Mouse (Mus musculus) stomach, postnatal 0 days (tissue): ENCODE measurements around the gene Gm3685. TPM values are rescaled to one million over a fixed set of nuclear protein-coding genes. Genes with fewer than 3 reads are reported as not detected.
"Not testable (repeated sequence)": the region's sequence is repeated elsewhere in the genome, so short reads cannot be mapped to it uniquely, and the experiment has no call there.

ENCODE experiments used
- ATAC-seq: fragments of 200-750 bp; cut with Nextera tagmentation; 2 replicates; pipeline ENCODE4 v1.8.0; 2017; ENCODE audit not compliant: low FRiP score, low TSS enrichment
- DNase-seq: peaks from one replicate; pipeline ENCODE4 v3.0.0-alpha.2; 2016; ENCODE audit warnings: low spot score
- H3K27ac ChIP-seq: fragments of 300-500 bp; sonication (generic); replicated peaks from 2 replicates; pipeline ENCODE4 v1.5.1; 2014; ENCODE audit warnings: mild to moderate bottlenecking, control low read depth
- H3K27me3 ChIP-seq: fragments of 300-500 bp; sonication (generic); 2 replicates; pipeline ENCODE4 v1.6.1; 2014; ENCODE audit warnings: low read length; ENCODE audit not compliant: control insufficient read depth, insufficient read depth
- H3K36me3 ChIP-seq: fragments of 300-500 bp; sonication (generic); 2 replicates; pipeline ENCODE4 v1.6.1; 2014; ENCODE audit warnings: low read length, mixed read lengths; ENCODE audit not compliant: control insufficient read depth, insufficient read depth
- H3K4me1 ChIP-seq: fragments of 300-500 bp; sonication (generic); replicated peaks from 2 replicates; pipeline ENCODE4 v1.6.1; 2014; ENCODE audit warnings: antibody characterized with exemption; ENCODE audit not compliant: control insufficient read depth, insufficient read depth
- H3K4me2 ChIP-seq: fragments of 300-500 bp; sonication (generic); replicated peaks from 2 replicates; pipeline ENCODE4 v1.6.1; 2014; ENCODE audit warnings: low read depth, mild to moderate bottlenecking, control low read depth, moderate library complexity
- H3K4me3 ChIP-seq: fragments of 300-500 bp; sonication (generic); 2 replicates; pipeline ENCODE4 v1.5.1; 2014; ENCODE audit warnings: low read depth, low read length, control low read depth
- H3K9ac ChIP-seq: fragments of 300-500 bp; sonication (generic); 2 replicates; pipeline ENCODE4 v1.6.1; 2014; ENCODE audit warnings: mild to moderate bottlenecking, low read length, control low read depth, mixed read lengths
- H3K9me3 ChIP-seq: fragments of 300-500 bp; sonication (generic); 2 replicates; pipeline ENCODE4 v1.6.1; 2016; ENCODE audit warnings: low read length; ENCODE audit not compliant: control insufficient read depth
- CTCF ChIP-seq: IDR thresholded peaks from 2 replicates; pipeline ENCODE4 v1.5.1; 2016; ENCODE audit warnings: antibody characterized with exemption, low read depth, mild to moderate bottlenecking, moderate library complexity
- WGBS: fragments of 180-500 bp; shearing (Covaris S2); extraction: QIAGEN DNeasy Blood & Tissue Kit; methylation state at CpG from one replicate; pipeline ENCODE4 v1.1.7; 2014; 5-methylcytosine and 5-hydroxymethylcytosine counted together
- polyA plus RNA-seq: library from polyadenylated mRNA; unstranded; fragments of >200 nt; fragmentation: Nextera tagmentation; extraction: Ambion mirVana; gene quantifications from 2 replicates; pipeline ENCODE4 v1.2.1, GENCODE M21; 2015

The Gm3685 gene
- polyA plus RNA-seq, result not detected in 2 replicates

DNA sequence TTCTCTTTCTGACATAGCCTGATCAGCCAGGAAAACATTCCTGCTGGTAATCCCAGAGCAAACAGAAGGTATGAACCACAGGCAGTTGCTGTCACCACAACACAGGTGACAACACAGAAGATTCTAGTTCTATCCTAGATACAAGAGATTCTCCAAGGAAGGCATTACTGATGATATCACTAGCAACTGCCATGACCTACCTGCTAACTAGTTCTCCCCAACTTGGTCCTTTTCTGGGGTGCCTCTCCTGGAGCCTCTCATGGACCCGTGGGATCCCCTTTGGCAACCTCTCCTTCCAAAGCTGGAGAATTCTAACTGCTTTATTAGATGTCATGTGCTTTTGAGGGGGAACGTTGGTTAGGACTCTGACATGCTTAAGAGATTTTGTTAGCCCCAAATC lies at the start of gene Gm3685:
Gene Gm3685 (minus strand): TSS at position 101 of the 400 bp plus-strand sequence.
- not testable (repeated sequence) for H3K9me3 ChIP-seq, H3K4me2 ChIP-seq, H3K4me3 ChIP-seq, H3K27me3 ChIP-seq, H3K4me1 ChIP-seq, H3K36me3 ChIP-seq, ATAC-seq, H3K27ac ChIP-seq, DNase-seq, H3K9ac ChIP-seq
- no CpG with 5 or more reads among the region's 2 CpGs for WGBS

DNA sequence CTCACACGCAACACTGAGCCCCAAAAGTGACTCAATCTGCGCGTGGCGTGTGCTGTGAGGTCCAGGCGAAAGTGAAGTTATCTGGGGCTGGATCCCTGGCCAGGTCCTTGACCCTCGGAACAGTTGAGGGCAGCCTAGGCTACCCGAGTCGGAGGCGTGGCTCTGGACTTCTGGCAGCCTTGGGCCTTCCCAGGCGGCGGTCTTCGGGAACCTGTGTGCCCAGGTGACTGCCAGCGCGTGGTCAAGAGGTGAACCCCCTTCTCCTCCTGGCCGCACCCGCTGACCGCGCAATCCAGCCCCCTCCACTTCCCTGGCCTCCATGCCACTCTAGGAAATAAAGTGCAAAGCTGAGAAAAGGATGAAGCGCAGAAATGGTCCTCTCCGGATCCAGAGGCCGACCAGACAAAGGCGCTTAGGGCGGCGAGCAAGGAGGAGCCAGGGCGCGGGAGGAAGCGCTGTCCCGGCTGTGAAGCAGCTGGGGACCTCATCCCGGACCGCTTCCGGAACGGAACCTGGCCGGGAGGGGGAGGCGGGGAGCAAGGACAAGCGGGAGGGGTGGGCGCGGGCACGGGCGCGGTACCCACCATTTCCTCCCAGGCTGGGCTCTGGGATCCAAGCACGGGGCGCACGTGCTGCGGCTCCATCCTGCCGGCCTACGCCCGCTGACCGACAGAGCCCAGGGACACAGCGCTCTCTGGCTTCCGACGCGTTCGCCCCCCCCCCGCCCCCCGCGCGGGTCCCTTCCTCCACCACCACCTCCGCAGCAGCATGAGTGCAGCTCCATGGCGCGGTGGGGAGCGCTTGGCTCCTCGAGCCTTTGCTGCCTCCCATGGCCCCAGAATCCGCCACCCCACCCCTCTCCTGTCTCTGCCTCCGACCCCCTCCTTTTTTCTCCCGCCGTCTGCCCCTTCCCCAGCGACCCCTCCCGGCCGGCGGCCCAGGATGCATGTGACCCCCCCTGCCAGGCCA lies 17.7 kb downstream of the Gm3685 start, which contains the start of gene Gm10406:
Gene Gm10406 (minus strand): TSS at position 669 of the 969 bp plus-strand sequence.
- WGBS, result under 1% methylated on average over 50 of the region's 70 CpGs
- H3K27me3 ChIP-seq, ATAC-seq, H3K9me3 ChIP-seq, H3K36me3 ChIP-seq, H3K27ac ChIP-seq, H3K4me1 ChIP-seq: not testable (repeated sequence)
- peak; percentile 14 for DNase-seq
- Histone ChIP-seq H3K4me3 (peak within 1 kb of the TSS; percentile 29), H3K4me2 (peak within 1 kb of the TSS; percentile 60), H3K9ac (0 out of 2 replicates have a peak within 1 kb of the TSS, but pooled peaks have one; percentile 35)

DNA sequence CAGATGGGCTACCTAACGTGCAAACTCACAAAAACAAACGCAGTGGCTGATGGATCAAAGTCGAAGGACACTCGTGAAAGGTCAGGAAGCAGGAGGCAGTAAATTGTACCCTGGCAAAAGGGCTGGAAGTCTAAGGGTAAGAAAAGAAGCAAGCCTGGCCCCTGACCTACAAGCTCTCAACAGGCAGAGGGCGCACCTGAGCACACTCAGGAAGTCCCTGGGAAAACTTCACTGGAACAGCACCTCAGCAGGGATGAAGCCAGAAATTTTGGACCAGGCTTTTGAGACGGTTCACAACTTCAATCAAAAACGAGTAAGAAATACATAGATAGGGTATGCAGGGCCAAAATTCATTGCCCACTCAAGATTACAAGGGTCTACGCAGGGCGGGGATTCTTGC lies 18.5 kb downstream of the Gm3685 start:
- H3K4me2 ChIP-seq, ATAC-seq, H3K9me3 ChIP-seq, H3K4me3 ChIP-seq, H3K36me3 ChIP-seq, H3K4me1 ChIP-seq, DNase-seq, H3K9ac ChIP-seq, H3K27ac ChIP-seq, H3K27me3 ChIP-seq: not testable (repeated sequence)
- peak; percentile 58 for TF ChIP-seq CTCF
- WGBS, result 2% methylated on average over 8 of the region's 9 CpGs

Other genes with a start within 250 kb of the Gm3685 start
- not detected in 2 replicates for gene Gm3642, start 204.7 kb downstream of the Gm3685 start, polyA plus RNA-seq
- 0.36 and 0.42 TPM in 2 replicates for gene Gm3667, start 155.0 kb downstream of the Gm3685 start, polyA plus RNA-seq
- gene Gm6356, start 71.2 kb downstream of the Gm3685 start, polyA plus RNA-seq, result not detected in 2 replicates
- 0.27 and 0.44 TPM in 2 replicates for gene Gm10406, start 17.5 kb downstream of the Gm3685 start, polyA plus RNA-seq
- 0.38 and 0.46 TPM in 2 replicates for gene Gm3696, start 55.7 kb upstream of the Gm3685 start, polyA plus RNA-seq
- not detected in 2 replicates for gene Gm6676, start 80.4 kb upstream of the Gm3685 start, polyA plus RNA-seq
- 2.2 and 2.9 TPM in 2 replicates for gene Gm3512, start 129.6 kb upstream of the Gm3685 start, polyA plus RNA-seq
- not detected in 2 replicates for gene Gm16434, start 149.6 kb upstream of the Gm3685 start, polyA plus RNA-seq
- gene Gm3727, start 219.7 kb upstream of the Gm3685 start, polyA plus RNA-seq, result not detected in 2 replicates